Mouse (Mus musculus): ENCODE measurements around the gene Zfp867. TPM values are rescaled to one million over a fixed set of nuclear protein-coding genes. Genes with fewer than 3 reads are reported as not detected.

Zfp867 gene
- polyA plus RNA-seq, 1 experiment from 2014 or later, result 1.5 TPM

- Histone ChIP-seq H3K36me3 (replicated peaks; ENCODE audit: insufficient read depth, low read length) (peaks cover 14% of the 10 kb centered on the region), H3K27me3 (ENCODE audit: insufficient read depth, low read length) (no peaks in the 10 kb centered on the region), H3K4me3 (ENCODE audit: low read depth, low read length) (peak within 1 kb of the TSS; percentile 96), H3K4me2 (ENCODE audit: low read depth, low read length) (peak within 1 kb of the TSS; percentile 98), H3K4me1 (ENCODE audit: insufficient read depth) (peaks cover 16% of the 10 kb centered on the region), H3K9me3 (ENCODE audit: low read length) (no peaks in the 10 kb centered on the region), H3K9ac (replicated peaks) (peak within 1 kb of the TSS; percentile 93), H3K27ac (ENCODE audit: low read depth) (peak within 1 kb of the TSS; percentile 87)
- TF ChIP-seq CTCF (IDR thresholded peaks at IDR 0.05; ENCODE audit: low read depth) (no peak), EP300 (IDR thresholded peaks at IDR 0.05; ENCODE audit: low read depth) (no peak)
- ATAC-seq (no peak), DNase-seq (no peak)
- 72% methylated on average over 4 of the region's 4 CpGs for WGBS (ENCODE audit: insufficient replicate concordance)
Measured at GRCm38 (mm10) chr11:59451086-59451485, 21.2 kb downstream of the Zfp867 start, which contains the start of gene Snap47. Gene Snap47 (minus strand): TSS chr11:59451186.

- peak overlapping the region; percentile 93 for H3K9ac ChIP-seq (replicated peaks)
- peak overlapping the region; percentile 96 for H3K4me3 ChIP-seq (ENCODE audit: low read depth, low read length)
- H3K27me3 ChIP-seq (ENCODE audit: insufficient read depth, low read length), result no peaks in the 10 kb centered on the region
- H3K4me2 ChIP-seq (ENCODE audit: low read depth, low read length), result peak overlapping the region; percentile 98
- no peak for TF ChIP-seq EP300 (IDR thresholded peaks at IDR 0.05; ENCODE audit: low read depth)
- TF ChIP-seq CTCF (IDR thresholded peaks at IDR 0.05; ENCODE audit: low read depth), result peak; percentile 42
- peaks cover 16% of the 10 kb centered on the region for H3K4me1 ChIP-seq (ENCODE audit: insufficient read depth)
- under 1% methylated on average over 36 of the region's 38 CpGs for WGBS (ENCODE audit: insufficient replicate concordance)
- peak overlapping the region; percentile 87 for H3K27ac ChIP-seq (ENCODE audit: low read depth)
- DNase-seq, result no peak
- no peaks in the 10 kb centered on the region for H3K9me3 ChIP-seq (ENCODE audit: low read length)
- ATAC-seq, result peak; percentile 72
- H3K36me3 ChIP-seq (replicated peaks; ENCODE audit: insufficient read depth, low read length), result peaks cover 11% of the 10 kb centered on the region
Measured at GRCm38 (mm10) chr11:59450230-59450771, 22.0 kb downstream of the Zfp867 start.

GRCm38 (mm10) chr11:59449741-59450229, 22.5 kb downstream of the Zfp867 start, which contains the start of gene Jmjd4:
Gene Jmjd4 (plus strand): TSS chr11:59450045.
- H3K9me3 ChIP-seq (ENCODE audit: low read length), result no peaks in the 10 kb centered on the region
- H3K27me3 ChIP-seq (ENCODE audit: insufficient read depth, low read length), result no peaks in the 10 kb centered on the region
- H3K9ac ChIP-seq (replicated peaks), result peak within 1 kb of the TSS; percentile 93
- peaks cover 5% of the 10 kb centered on the region for H3K36me3 ChIP-seq (replicated peaks; ENCODE audit: insufficient read depth, low read length)
- DNase-seq (peak; percentile 93), ATAC-seq (peak; percentile 97)
- H3K4me3 ChIP-seq (ENCODE audit: low read depth, low read length), result peak within 1 kb of the TSS; percentile 96
- WGBS (ENCODE audit: insufficient replicate concordance), result under 1% methylated on average over 32 of the region's 40 CpGs
- H3K4me1 ChIP-seq (ENCODE audit: insufficient read depth), result peaks cover 16% of the 10 kb centered on the region
- H3K4me2 ChIP-seq (ENCODE audit: low read depth, low read length), result peak within 1 kb of the TSS; percentile 98
- TF ChIP-seq CTCF (IDR thresholded peaks at IDR 0.05; ENCODE audit: low read depth) (no peak), EP300 (IDR thresholded peaks at IDR 0.05; ENCODE audit: low read depth) (no peak)
- peak within 1 kb of the TSS; percentile 87 for H3K27ac ChIP-seq (ENCODE audit: low read depth)

- Histone ChIP-seq H3K4me2 (ENCODE audit: low read depth, low read length) (no peak overlapping the region), H3K27ac (ENCODE audit: low read depth) (no peak overlapping the region), H3K27me3 (ENCODE audit: insufficient read depth, low read length) (no peaks in the 10 kb centered on the region), H3K4me1 (ENCODE audit: insufficient read depth) (peaks cover 2% of the 10 kb centered on the region; the same call in 1 of the 2 replicates), H3K36me3 (replicated peaks; ENCODE audit: insufficient read depth, low read length) (no peaks in the 10 kb centered on the region; the same call in 1 of the 2 replicates), H3K4me3 (ENCODE audit: low read depth, low read length) (no peak overlapping the region), H3K9ac (replicated peaks) (no peak overlapping the region), H3K9me3 (ENCODE audit: low read length) (no peaks in the 10 kb centered on the region)
- TF ChIP-seq CTCF (IDR thresholded peaks at IDR 0.05; ENCODE audit: low read depth) (peak; percentile 30), EP300 (IDR thresholded peaks at IDR 0.05; ENCODE audit: low read depth) (no peak)
- DNase-seq, result no peak
- no peak for ATAC-seq
Measured at GRCm38 (mm10) chr11:59443102-59443501, 29.2 kb downstream of the Zfp867 start.

GRCm38 (mm10) chr11:59437954-59438353, 34.3 kb downstream of the Zfp867 start:
- Histone ChIP-seq H3K27me3 (ENCODE audit: insufficient read depth, low read length) (no peaks in the 10 kb centered on the region), H3K27ac (ENCODE audit: low read depth) (no peak overlapping the region), H3K9ac (replicated peaks) (no peak overlapping the region), H3K36me3 (replicated peaks; ENCODE audit: insufficient read depth, low read length) (no peaks in the 10 kb centered on the region; the same call in 1 of the 2 replicates), H3K9me3 (ENCODE audit: low read length) (no peaks in the 10 kb centered on the region), H3K4me2 (ENCODE audit: low read depth, low read length) (no peak overlapping the region), H3K4me3 (ENCODE audit: low read depth, low read length) (no peak overlapping the region), H3K4me1 (ENCODE audit: insufficient read depth) (0 out of 2 replicates have a peak, but pooled peaks cover 2% of the 10 kb centered on the region)
- ATAC-seq, result no peak
- 83% methylated on average over 12 of the region's 12 CpGs for WGBS (ENCODE audit: insufficient replicate concordance)
- no peak for TF ChIP-seq CTCF (IDR thresholded peaks at IDR 0.05; ENCODE audit: low read depth)
- TF ChIP-seq EP300 (IDR thresholded peaks at IDR 0.05; ENCODE audit: low read depth), result no peak
- DNase-seq, result no peak

- Histone ChIP-seq H3K4me2 (ENCODE audit: low read depth, low read length) (0 out of 2 replicates have a peak overlapping the region, but pooled peaks have one; percentile 2), H3K27me3 (ENCODE audit: insufficient read depth, low read length) (no peaks in the 10 kb centered on the region), H3K36me3 (replicated peaks; ENCODE audit: insufficient read depth, low read length) (no peaks in the 10 kb centered on the region), H3K27ac (ENCODE audit: low read depth) (peak overlapping the region; percentile 72), H3K9ac (replicated peaks) (no peak overlapping the region), H3K9me3 (ENCODE audit: low read length) (no peaks in the 10 kb centered on the region), H3K4me3 (ENCODE audit: low read depth, low read length) (no peak overlapping the region), H3K4me1 (ENCODE audit: insufficient read depth) (peaks cover 9% of the 10 kb centered on the region; the same call in 1 of the 2 replicates)
- TF ChIP-seq EP300 (IDR thresholded peaks at IDR 0.05; ENCODE audit: low read depth) (no peak), CTCF (IDR thresholded peaks at IDR 0.05; ENCODE audit: low read depth) (no peak)
- DNase-seq (no peak), ATAC-seq (peak; percentile 77)
- 35% methylated on average over 3 of the region's 3 CpGs for WGBS (ENCODE audit: insufficient replicate concordance)
Measured at GRCm38 (mm10) chr11:59432261-59432660, 40.0 kb downstream of the Zfp867 start.

Data from liver, postnatal 0 days (tissue).